Mouse (Mus musculus) right cerebral cortex, postnatal 4 days (tissue): ENCODE measurements around the gene Nfia.

ENCODE experiments used
- DNase-seq: peaks from one replicate; pipeline ENCODE4 v3.0.0-alpha.2; 2022

Gene Nfia

GRCm38 (mm10) chr4:97772641-97773040, at the start of gene Nfia:
TSS of gene Nfia (plus strand) at chr4:97772734.
- no peak for DNase-seq

- DNase-seq, result no peak
Observed at GRCm38 (mm10) chr4:97723374-97723773, 49.2 kb upstream of the Nfia start.

GRCm38 (mm10) chr4:97728520-97728919, 44.0 kb upstream of the Nfia start:
- no peak for DNase-seq

- DNase-seq, result no peak
Observed at GRCm38 (mm10) chr4:97729999-97730398, 42.5 kb upstream of the Nfia start.

GRCm38 (mm10) chr4:97730416-97730815, 42.1 kb upstream of the Nfia start:
- no peak for DNase-seq

GRCm38 (mm10) chr4:97733392-97733791, 39.1 kb upstream of the Nfia start:
- DNase-seq, result no peak

- DNase-seq, result no peak
Observed at GRCm38 (mm10) chr4:97743932-97744331, 28.6 kb upstream of the Nfia start.

GRCm38 (mm10) chr4:97745296-97746105, 27.0 kb upstream of the Nfia start:
- peak; percentile 77 for DNase-seq

GRCm38 (mm10) chr4:97746106-97746900, 26.2 kb upstream of the Nfia start:
- DNase-seq, result no peak

- DNase-seq, result no peak
Observed at GRCm38 (mm10) chr4:97750401-97750800, 22.1 kb upstream of the Nfia start.

GRCm38 (mm10) chr4:97751030-97751482, 21.5 kb upstream of the Nfia start:
- DNase-seq, result peak; percentile 94

- DNase-seq, result peak; percentile 24
Observed at GRCm38 (mm10) chr4:97751483-97752251, 20.9 kb upstream of the Nfia start.

GRCm38 (mm10) chr4:97752276-97753010, 20.1 kb upstream of the Nfia start:
- no peak for DNase-seq

GRCm38 (mm10) chr4:97753521-97753920, 19.0 kb upstream of the Nfia start:
- DNase-seq, result no peak

GRCm38 (mm10) chr4:97754241-97754640, 18.3 kb upstream of the Nfia start:
- DNase-seq, result no peak

GRCm38 (mm10) chr4:97757207-97757977, 15.1 kb upstream of the Nfia start:
- peak; percentile 66 for DNase-seq

GRCm38 (mm10) chr4:97757978-97758461, 14.5 kb upstream of the Nfia start:
- DNase-seq, result peak; percentile 42

GRCm38 (mm10) chr4:97758661-97759060, 13.9 kb upstream of the Nfia start:
- DNase-seq, result no peak

- DNase-seq, result no peak
Observed at GRCm38 (mm10) chr4:97764616-97765015, 7.9 kb upstream of the Nfia start.

GRCm38 (mm10) chr4:97765341-97766020, 7.1 kb upstream of the Nfia start:
- DNase-seq, result no peak

GRCm38 (mm10) chr4:97766100-97766499, 6.4 kb upstream of the Nfia start:
- DNase-seq, result no peak
